Mouse (Mus musculus) ES-E14 (cell line): ENCODE measurements around the gene Pcdh18. TPM values are rescaled to one million over a fixed set of nuclear protein-coding genes. Genes with fewer than 3 reads are reported as not detected.

Source experiments
- DNase-seq: peaks from one replicate; pipeline ENCODE4 v3.0.0-alpha.2; 2013; ENCODE audit warnings: low read depth, low spot score
- H3K27ac ChIP-seq: 2 replicates; pipeline ENCODE4 v1.5.1; 2012; ENCODE audit warnings: low read depth, mild to moderate bottlenecking, low read length, moderate library complexity, mixed read lengths; ENCODE audit not compliant: poor library complexity, insufficient read depth, severe bottlenecking
- H3K36me3 ChIP-seq: 2 replicates; pipeline ENCODE4 v1.6.1; 2012; ENCODE audit warnings: mild to moderate bottlenecking, low read length, moderate library complexity, mixed read lengths; ENCODE audit not compliant: control insufficient read depth, poor library complexity, insufficient read depth, severe bottlenecking
- H3K4me1 ChIP-seq, 2 experiments: fragments of 150-350 bp in 1 of 2; sonication (generic) in 1 of 2; 2 replicates each; pipeline ENCODE4 v1.6.1; 2012; ENCODE audit warnings: low read length in 2 of 2, mild to moderate bottlenecking in 1 of 2, mixed read lengths in 1 of 2; ENCODE audit not compliant: control insufficient read depth in 2 of 2, insufficient read depth in 2 of 2, poor library complexity in 1 of 2
- H3K4me3 ChIP-seq, 2 experiments: fragments of 150-350 bp in 1 of 2; sonication (generic) in 1 of 2; 2 replicates each; pipeline ENCODE4 v1.5.1; 2012; ENCODE audit warnings: low read length in 2 of 2, low read depth in 1 of 2, mild to moderate bottlenecking in 1 of 2, mixed read lengths in 1 of 2; ENCODE audit not compliant: insufficient read depth in 1 of 2, poor library complexity in 1 of 2, severe bottlenecking in 1 of 2
- H3K9ac ChIP-seq: 2 replicates; pipeline ENCODE4 v1.6.1; 2012; ENCODE audit warnings: low read depth, mild to moderate bottlenecking, low read length, mixed read lengths; ENCODE audit not compliant: poor library complexity, insufficient read depth, severe bottlenecking
- H3K9me3 ChIP-seq: fragments of 150-350 bp; sonication (generic); 2 replicates; pipeline ENCODE4 v1.6.1; 2012; ENCODE audit warnings: low read depth, mild to moderate bottlenecking, low read length; ENCODE audit not compliant: control insufficient read depth, insufficient read depth
- CHD2 ChIP-seq: IDR thresholded peaks from 2 replicates; pipeline ENCODE4 v1.6.1; 2014; ENCODE audit warnings: mild to moderate bottlenecking, low read depth, low read length, inconsistent platforms
- HCFC1 ChIP-seq: IDR thresholded peaks from 2 replicates; pipeline ENCODE4 v1.6.1; 2012; ENCODE audit warnings: low read length, inconsistent platforms, borderline replicate concordance; ENCODE audit not compliant: insufficient read depth
- MAFK ChIP-seq: IDR thresholded peaks from 2 replicates; pipeline ENCODE4 v1.6.1; 2014; ENCODE audit warnings: mild to moderate bottlenecking, low read depth, low read length, inconsistent platforms; ENCODE audit not compliant: insufficient read depth
- ZC3H11A ChIP-seq: IDR thresholded peaks from 2 replicates; pipeline ENCODE4 v1.6.1; 2012; ENCODE audit warnings: low read depth, mild to moderate bottlenecking, inconsistent platforms, low read length, borderline replicate concordance
- ZNF384 ChIP-seq: IDR thresholded peaks from 2 replicates; pipeline ENCODE4 v1.6.1; 2012; ENCODE audit warnings: low read depth, low read length, inconsistent platforms
- in situ Hi-C, 2 experiments: fragments of 600-800 bp; cut with MboI; formaldehyde crosslinking; loops; one replicate each; pipeline ENCODE4 v1.15.1; 2025; ENCODE audit warnings: low sequenced_read_pairs in 2 of 2, inconsistent platforms in 1 of 2; ENCODE audit not compliant: unreplicated experiment in 2 of 2
- total RNA-seq: library from RNA; depleted of rRNA; stranded (reverse); fragments of 300-350 nt; gene quantifications from 2 replicates; pipeline ENCODE4 v1.2.3, GENCODE M21; 2012

The Pcdh18 gene
- total RNA-seq, 1 experiment, result 14.2 TPM

- no peaks in the 10 kb centered on the region for H3K9me3 ChIP-seq
- no peak for TF ChIP-seq ZNF384
- TF ChIP-seq ZC3H11A, result no peak
- TF ChIP-seq MAFK, result no peak
- no peak for TF ChIP-seq HCFC1
- TF ChIP-seq CHD2, result no peak
- H3K27ac ChIP-seq, result no peak overlapping the region
- no peak overlapping the region for H3K9ac ChIP-seq
- no peak for DNase-seq
- H3K36me3 ChIP-seq, result no peaks in the 10 kb centered on the region
- in situ Hi-C loops, result no loop called here
- H3K4me1 ChIP-seq, result peaks cover 0 to 3% of the 10 kb centered on the region in 2 experiments; a peak in 1 of 4 replicates
- H3K4me3 ChIP-seq, result peak overlapping the region; percentile 36 to 53
These were observed 909 bp downstream of the Pcdh18 start for GRCm38 (mm10) chr3:49755986-49756845.

DNA sequence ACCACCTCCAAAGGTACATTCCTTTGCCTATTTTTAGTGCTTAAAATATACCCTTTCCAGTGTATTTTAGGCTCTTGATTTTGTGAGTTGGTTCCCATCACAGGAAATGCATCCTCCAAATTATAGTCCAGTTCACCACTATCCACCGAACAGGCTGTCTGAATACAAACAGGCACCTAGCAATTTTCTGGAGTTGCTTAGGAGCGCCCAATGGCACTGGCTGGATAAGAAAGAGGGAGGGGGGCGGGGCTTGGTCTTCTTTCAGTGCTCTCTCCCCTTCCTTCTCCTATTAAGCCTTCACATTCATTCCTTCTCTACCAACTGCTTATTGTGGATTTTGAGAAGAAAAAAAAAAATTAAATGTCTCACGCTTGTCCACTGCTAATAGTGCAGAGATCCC lies 4.4 kb downstream of the Pcdh18 start:
- H3K9ac ChIP-seq, result no peak overlapping the region
- H3K9me3 ChIP-seq, result no peaks in the 10 kb centered on the region
- DNase-seq, result no peak
- H3K4me1 ChIP-seq, result peaks cover 0 to 3% of the 10 kb centered on the region in 2 experiments; a peak in 1 of 4 replicates
- no peak overlapping the region for H3K27ac ChIP-seq
- in situ Hi-C loops, result no loop called here
- H3K36me3 ChIP-seq, result no peaks in the 10 kb centered on the region
- H3K4me3 ChIP-seq, result no peak overlapping the region
- no peak for TF ChIP-seq ZNF384
- TF ChIP-seq HCFC1, result no peak
- no peak for TF ChIP-seq MAFK
- TF ChIP-seq ZC3H11A, result no peak
- no peak for TF ChIP-seq CHD2

- Histone ChIP-seq H3K27ac (no peak overlapping the region), H3K9me3 (no peaks in the 10 kb centered on the region), H3K4me3 (no peak overlapping the region), H3K36me3 (no peaks in the 10 kb centered on the region), H3K4me1 (no peaks in the 10 kb centered on the region), H3K9ac (no peak overlapping the region)
- DNase-seq, result no peak
- TF ChIP-seq ZC3H11A (no peak), HCFC1 (no peak), MAFK (no peak), CHD2 (no peak), ZNF384 (no peak)
- in situ Hi-C loops, result no loop called here
These were observed 7.4 kb downstream of the Pcdh18 start for GRCm38 (mm10) chr3:49749491-49750284.

- no peak for DNase-seq
- H3K9me3 ChIP-seq, result no peaks in the 10 kb centered on the region
- in situ Hi-C loops, result no loop called here
- H3K4me3 ChIP-seq, result no peak overlapping the region
- no peak overlapping the region for H3K27ac ChIP-seq
- no peak overlapping the region for H3K9ac ChIP-seq
- TF ChIP-seq HCFC1 (no peak), ZNF384 (no peak), MAFK (no peak), ZC3H11A (no peak), CHD2 (no peak)
- H3K4me1 ChIP-seq, result no peaks in the 10 kb centered on the region
- no peaks in the 10 kb centered on the region for H3K36me3 ChIP-seq
These were observed 9.1 kb downstream of the Pcdh18 start for GRCm38 (mm10) chr3:49748054-49748453.
